Mouse (Mus musculus): Measurements from ENCODE around the gene Rab5if.
"Not testable (repeated sequence)": the region's sequence is repeated elsewhere in the genome, so short reads cannot be mapped to it uniquely, and the experiment has no call there.

Rab5if gene

DNA sequence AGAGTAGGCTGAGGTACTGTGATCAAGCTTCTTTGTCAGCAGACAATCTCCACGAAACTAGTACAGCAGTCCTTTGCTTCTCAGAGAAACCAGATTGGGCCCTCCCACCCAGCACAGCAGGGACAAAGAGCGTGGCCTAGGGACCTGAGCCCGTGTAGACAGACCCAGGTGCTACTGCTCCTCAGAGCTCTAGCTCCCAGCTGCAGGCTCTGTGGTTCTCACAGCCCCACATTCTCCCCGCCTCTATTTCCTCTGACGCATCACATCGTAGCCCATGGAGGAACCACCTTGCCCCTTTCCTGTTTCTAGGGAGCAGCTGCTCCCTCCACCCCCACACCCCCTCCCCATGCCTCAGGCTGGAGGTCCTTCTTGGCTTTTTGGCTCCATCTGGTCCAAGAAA is 24.1 kb downstream of the Rab5if start, which contains the start of gene Sla2:
Gene Sla2 (minus strand): TSS at position 176 of the 400 bp plus-strand sequence.
- peak in 1 of 2 experiments; percentile 37 for DNase-seq (ENCODE audit: low spot score in 2 of 2)

- no peak for DNase-seq (ENCODE audit: low spot score in 2 of 2)
Measured at GRCm38 (mm10) chr2:156888490-156888889, 25.6 kb downstream of the Rab5if start.

GRCm38 (mm10) chr2:156892240-156892639 is 29.3 kb downstream of the Rab5if start:
- no peak for DNase-seq (ENCODE audit: low spot score in 2 of 2)

- DNase-seq (ENCODE audit: low spot score in 2 of 2) = no peak
Measured at GRCm38 (mm10) chr2:156892821-156893220, 29.9 kb downstream of the Rab5if start.

DNA sequence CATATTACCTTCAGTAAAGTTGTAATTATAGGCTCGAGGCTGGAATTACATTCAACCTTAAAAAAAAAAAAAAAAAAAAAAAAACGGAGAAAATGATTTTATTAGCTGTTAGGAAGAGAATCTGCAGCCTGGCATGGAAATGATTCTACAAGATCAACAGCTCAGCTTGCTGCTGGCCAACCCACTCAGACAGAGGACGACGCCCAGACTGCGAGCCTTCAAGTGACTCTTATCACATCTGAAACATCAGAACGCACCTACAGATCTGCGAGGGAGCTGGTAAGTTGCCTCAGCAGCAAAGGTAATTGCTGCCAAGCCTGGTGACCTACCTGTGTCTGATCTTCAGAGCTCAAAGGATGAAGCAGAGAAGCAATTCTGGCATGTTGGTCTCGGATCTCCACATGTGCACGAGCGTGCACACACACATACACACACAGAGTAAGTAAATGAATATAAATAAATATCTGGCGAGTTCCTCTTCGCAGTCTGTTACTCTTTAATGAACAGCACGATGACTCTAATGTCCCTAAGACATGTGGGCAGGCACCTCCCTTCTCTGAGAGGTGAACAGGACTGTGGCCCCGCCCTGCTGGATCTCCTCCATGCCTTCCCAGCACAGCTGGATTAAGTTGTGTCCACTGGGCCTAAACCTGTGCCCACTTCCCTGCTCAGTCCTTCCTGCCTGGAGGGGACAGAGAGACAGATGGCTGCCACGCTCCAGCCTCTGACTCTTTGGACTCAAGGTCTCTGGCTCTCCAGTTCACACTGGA is 31.8 kb downstream of the Rab5if start:
- DNase-seq (ENCODE audit: low spot score in 2 of 2) = no peak

GRCm38 (mm10) chr2:156896384-156896914 is 33.5 kb downstream of the Rab5if start:
- no peak for DNase-seq (ENCODE audit: low spot score in 2 of 2)

DNA sequence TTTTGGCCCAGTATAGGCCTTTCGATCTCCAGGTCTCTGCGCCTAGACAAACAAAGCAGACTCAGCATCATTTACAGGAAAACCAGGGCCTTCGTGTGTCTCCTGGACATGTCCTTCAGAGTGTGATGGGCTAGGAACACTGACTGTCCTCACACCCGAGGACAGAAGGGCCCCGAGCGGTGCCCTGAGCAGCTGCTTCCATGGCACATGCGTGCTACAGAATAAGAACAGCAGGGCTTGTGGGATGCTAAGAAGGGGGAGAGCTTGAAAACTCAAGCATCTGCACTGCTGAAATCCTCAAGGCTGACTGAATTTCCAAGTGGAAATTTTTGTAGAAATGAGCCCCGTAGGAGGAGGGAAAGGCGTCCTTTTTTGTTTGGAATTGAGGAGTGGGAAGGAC is 34.1 kb downstream of the Rab5if start:
- DNase-seq (ENCODE audit: low spot score in 2 of 2) = no peak

DNA sequence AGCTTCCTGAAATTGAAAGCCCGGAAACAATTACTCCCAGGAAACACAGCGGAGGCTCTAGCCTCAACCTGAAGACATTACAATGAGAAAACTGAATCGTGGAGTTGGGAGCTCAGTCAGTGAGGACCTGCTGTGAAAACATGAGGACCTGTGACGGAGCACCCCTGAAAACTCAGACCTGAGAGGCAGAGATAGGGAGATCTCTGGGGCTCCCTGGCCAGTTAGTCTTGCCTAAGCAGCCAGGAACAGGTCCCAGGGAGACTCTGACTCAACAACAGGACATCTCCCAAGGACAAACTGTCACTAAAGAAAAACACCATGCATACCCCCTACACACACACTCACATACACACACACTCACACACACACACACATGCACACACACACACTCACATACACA is 35.4 kb downstream of the Rab5if start:
- no peak for DNase-seq (ENCODE audit: low spot score in 2 of 2)

GRCm38 (mm10) chr2:156899184-156899583 is 36.3 kb downstream of the Rab5if start:
- DNase-seq (ENCODE audit: low spot score in 2 of 2) = no peak

DNA sequence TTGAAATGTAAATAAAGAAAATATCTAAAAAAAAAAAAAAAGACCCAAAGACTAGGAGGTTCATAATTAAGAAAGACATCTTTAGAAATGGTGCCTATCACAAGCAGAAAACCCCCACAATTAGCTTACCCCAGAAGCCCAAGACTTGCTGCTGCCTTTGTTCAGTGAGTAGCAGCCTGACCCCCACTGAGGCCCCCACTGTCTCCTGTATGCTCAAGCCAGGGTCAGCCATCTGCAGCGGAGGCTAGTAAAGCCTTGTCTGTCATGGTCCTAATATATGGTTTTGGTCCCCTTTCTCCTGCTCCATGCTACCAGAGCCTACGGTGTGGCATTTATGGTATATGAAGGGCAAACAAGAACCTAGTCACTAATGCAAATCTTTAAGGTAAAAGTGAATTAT is 38.4 kb downstream of the Rab5if start:
- no peak for DNase-seq (ENCODE audit: low spot score in 2 of 2)

DNA sequence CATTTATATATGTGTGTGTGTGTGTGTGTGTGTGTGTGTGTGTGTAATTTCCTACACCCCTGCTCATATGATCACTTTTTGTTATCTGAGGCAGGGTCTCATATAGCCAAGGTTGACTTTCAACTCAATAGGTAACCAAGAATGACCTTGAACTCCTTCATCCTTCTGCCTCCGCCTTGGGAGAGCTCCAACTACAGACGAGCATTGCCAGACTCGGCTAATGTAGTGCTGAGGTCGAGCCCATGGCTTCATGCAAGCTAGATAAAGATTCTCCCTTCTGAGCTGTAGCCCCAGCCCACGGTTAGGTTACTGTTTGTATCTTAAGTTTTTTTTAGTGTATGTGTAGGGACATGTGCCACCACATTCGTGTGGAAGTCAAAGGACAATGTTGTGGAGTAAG is 39.0 kb downstream of the Rab5if start:
- no peak for DNase-seq (ENCODE audit: low spot score in 2 of 2)

- DNase-seq (ENCODE audit: low spot score in 2 of 2) = not testable (repeated sequence)
Measured at GRCm38 (mm10) chr2:156902411-156902810, 39.5 kb downstream of the Rab5if start.

- no peak for DNase-seq (ENCODE audit: low spot score in 2 of 2)
Measured at GRCm38 (mm10) chr2:156903367-156903766, 40.4 kb downstream of the Rab5if start.

GRCm38 (mm10) chr2:156904976-156905717 is 42.2 kb downstream of the Rab5if start:
- DNase-seq (ENCODE audit: low spot score in 2 of 2) = no peak

DNA sequence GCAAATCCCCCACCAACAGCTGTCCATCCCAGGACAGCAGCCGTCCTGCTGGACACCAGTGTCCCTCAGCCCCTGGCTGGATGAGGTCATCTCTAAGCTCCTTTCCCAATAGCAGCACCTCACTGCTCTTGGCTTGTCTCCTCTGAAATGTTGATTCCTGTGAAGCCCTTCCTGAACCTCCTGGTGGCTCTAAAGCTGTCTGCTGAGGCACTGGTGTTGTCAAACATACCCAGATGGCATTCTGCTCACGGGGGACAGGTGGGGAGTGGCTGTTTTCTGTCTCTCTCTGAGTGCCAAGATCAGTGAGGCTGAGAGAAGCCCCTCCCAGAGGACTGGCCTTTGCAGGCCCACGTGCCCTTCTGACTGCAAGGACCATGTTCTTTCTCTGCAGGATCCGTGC is 43.0 kb downstream of the Rab5if start:
- DNase-seq (ENCODE audit: low spot score in 2 of 2) = not testable (repeated sequence)

- DNase-seq (ENCODE audit: low spot score in 2 of 2) = no peak
Measured at GRCm38 (mm10) chr2:156913191-156913590, 50.3 kb downstream of the Rab5if start.

GRCm38 (mm10) chr2:156915559-156915958 is 52.6 kb downstream of the Rab5if start:
- no peak for DNase-seq (ENCODE audit: low spot score in 2 of 2)

GRCm38 (mm10) chr2:156916419-156917125 is 53.6 kb downstream of the Rab5if start:
- no peak for DNase-seq (ENCODE audit: low spot score in 2 of 2)

DNA sequence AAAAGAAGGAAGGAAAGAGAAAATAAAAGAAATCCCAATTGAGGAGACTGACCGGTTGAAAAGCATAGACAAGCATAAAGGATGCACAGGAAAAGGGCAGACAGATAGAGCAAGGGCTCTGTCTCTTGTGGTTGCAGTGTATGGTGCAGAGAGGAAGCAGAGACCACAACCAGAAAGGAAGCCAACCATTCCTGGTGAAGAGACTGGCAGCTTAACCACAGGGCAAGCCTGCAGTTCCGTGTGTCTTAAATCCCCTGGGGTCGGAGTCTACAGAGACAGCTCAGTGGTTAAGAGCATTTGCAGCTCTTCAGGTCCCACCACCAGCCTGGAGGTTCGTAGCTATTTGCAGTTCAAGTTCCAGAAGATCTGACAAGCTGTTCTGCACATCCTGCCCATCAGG is 55.6 kb downstream of the Rab5if start:
- peak in 1 of 2 experiments; percentile 28 for DNase-seq (ENCODE audit: low spot score in 2 of 2)

- not testable (repeated sequence) for DNase-seq (ENCODE audit: low spot score in 2 of 2)
Measured at GRCm38 (mm10) chr2:156919191-156919590, 56.3 kb downstream of the Rab5if start.

- DNase-seq (ENCODE audit: low spot score in 2 of 2) = no peak
Measured at GRCm38 (mm10) chr2:156919796-156920195, 56.9 kb downstream of the Rab5if start.

DNA sequence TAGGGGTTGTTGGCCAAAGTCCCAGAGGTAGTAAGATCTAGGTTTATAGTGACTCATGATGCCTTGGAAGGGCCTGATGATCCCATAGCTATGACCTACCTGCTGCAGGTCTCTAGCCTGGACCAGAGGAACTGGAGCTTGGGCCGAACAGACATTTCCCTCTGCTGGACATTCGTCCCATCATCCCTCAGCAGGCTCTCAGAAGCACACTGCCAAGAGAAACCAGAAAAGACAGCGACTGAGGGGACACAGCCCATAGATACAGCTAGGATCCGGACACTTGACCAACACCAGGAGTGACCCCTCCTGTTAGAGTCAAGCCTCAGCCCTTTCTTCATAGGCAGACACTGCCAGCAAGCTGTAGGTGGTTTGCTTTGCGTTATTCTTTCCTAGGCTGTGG is 60.1 kb downstream of the Rab5if start:
- DNase-seq (ENCODE audit: low spot score in 2 of 2) = no peak
